Mouse (Mus musculus) forebrain, postnatal 0 days (tissue): ENCODE measurements at regions not wholly inside any gene's neighbourhood (a gene's known extent, or its start where the extent isn't known, plus 50 kb on each side); places are given as distances from the start of the nearest gene placed in this dataset.
"Not testable (repeated sequence)": the region's sequence is repeated elsewhere in the genome, so short reads cannot be mapped to it uniquely, and the experiment has no call there.

Experiments used
- ATAC-seq: fragments of 200-750 bp; cut with Nextera tagmentation; 2 replicates; pipeline ENCODE4 v1.8.0; 2017; ENCODE audit warnings: mild to moderate bottlenecking, moderate library complexity
- DNase-seq: peaks from one replicate; pipeline ENCODE4 v3.0.0-alpha.2; 2015
- H3K27ac ChIP-seq: fragments of 300-500 bp; sonication (generic); 2 replicates; pipeline ENCODE4 v1.5.1; 2014; ENCODE audit warnings: low read depth, mild to moderate bottlenecking, antibody characterized with exemption, low read length, moderate library complexity, mixed read lengths
- H3K27me3 ChIP-seq: fragments of 300-500 bp; sonication (generic); 2 replicates; pipeline ENCODE4 v1.6.1; 2014; ENCODE audit warnings: mild to moderate bottlenecking, low read length, mixed read lengths; ENCODE audit not compliant: insufficient read depth
- H3K36me3 ChIP-seq: fragments of 300-500 bp; sonication (generic); 2 replicates; pipeline ENCODE4 v1.6.1; 2014; ENCODE audit warnings: mild to moderate bottlenecking, moderate library complexity; ENCODE audit not compliant: insufficient read depth
- H3K4me1 ChIP-seq: fragments of 300-500 bp; sonication (generic); 2 replicates; pipeline ENCODE4 v1.6.1; 2014; ENCODE audit warnings: antibody characterized with exemption; ENCODE audit not compliant: insufficient read depth
- H3K4me2 ChIP-seq: fragments of 300-500 bp; sonication (generic); 2 replicates; pipeline ENCODE4 v1.6.1; 2014; ENCODE audit warnings: low read depth, mild to moderate bottlenecking, moderate library complexity
- H3K4me3 ChIP-seq: fragments of 300-500 bp; sonication (generic); 2 replicates; pipeline ENCODE4 v1.5.1; 2014; ENCODE audit warnings: low read depth, low read length, mixed read lengths
- H3K9ac ChIP-seq: fragments of 300-500 bp; sonication (generic); 2 replicates; pipeline ENCODE4 v1.6.1; 2014; ENCODE audit warnings: mild to moderate bottlenecking
- H3K9me3 ChIP-seq: fragments of 300-500 bp; sonication (generic); 2 replicates; pipeline ENCODE4 v1.6.1; 2016; ENCODE audit warnings: low read length
- CTCF ChIP-seq: sonication (generic); IDR thresholded peaks from 2 replicates; pipeline ENCODE4 v1.5.1; 2016; ENCODE audit warnings: antibody characterized with exemption, control low read depth, low read depth
- WGBS: fragments of 180-500 bp; shearing (Covaris S2); extraction: QIAGEN DNeasy Blood & Tissue Kit; methylation state at CpG from one replicate; pipeline ENCODE4 v1.1.7; 2014; 5-methylcytosine and 5-hydroxymethylcytosine counted together

GRCm38 (mm10) chr12:9744709-9745395, 174.9 kb downstream of the Osr1 start:
- no peak overlapping the region for H3K9ac ChIP-seq
- no peaks in the 10 kb centered on the region for H3K4me1 ChIP-seq
- WGBS: 79% methylated on average over 6 of the region's 6 CpGs
- no peaks in the 10 kb centered on the region for H3K36me3 ChIP-seq
- H3K4me2 ChIP-seq: no peak overlapping the region
- no peak for ATAC-seq
- no peak overlapping the region for H3K27ac ChIP-seq
- H3K27me3 ChIP-seq: no peaks in the 10 kb centered on the region
- no peak for TF ChIP-seq CTCF
- no peak overlapping the region for H3K4me3 ChIP-seq
- DNase-seq: no peak
- H3K9me3 ChIP-seq: no peaks in the 10 kb centered on the region

- Histone ChIP-seq H3K4me2 (no peak overlapping the region), H3K27ac (no peak overlapping the region), H3K9ac (no peak overlapping the region), H3K4me3 (no peak overlapping the region), H3K36me3 (no peaks in the 10 kb centered on the region), H3K9me3 (no peaks in the 10 kb centered on the region), H3K27me3 (no peaks in the 10 kb centered on the region), H3K4me1 (no peaks in the 10 kb centered on the region)
- WGBS: 89% methylated on average over 6 of the region's 6 CpGs
- no peak for ATAC-seq
- DNase-seq: no peak
- TF ChIP-seq CTCF: no peak
Measured at GRCm38 (mm10) chr12:9751261-9752078, 181.6 kb downstream of the Osr1 start.

GRCm38 (mm10) chr12:9752079-9752450, 182.1 kb downstream of the Osr1 start:
- no peaks in the 10 kb centered on the region for H3K27me3 ChIP-seq
- no peak overlapping the region for H3K4me3 ChIP-seq
- ATAC-seq (no peak), DNase-seq (no peak)
- H3K36me3 ChIP-seq: no peaks in the 10 kb centered on the region
- no peak for TF ChIP-seq CTCF
- H3K9ac ChIP-seq: no peak overlapping the region
- no peaks in the 10 kb centered on the region for H3K9me3 ChIP-seq
- H3K4me2 ChIP-seq: no peak overlapping the region
- no peaks in the 10 kb centered on the region for H3K4me1 ChIP-seq
- H3K27ac ChIP-seq: no peak overlapping the region
- 65% methylated on average over 6 of the region's 6 CpGs for WGBS

GRCm38 (mm10) chr12:9756411-9756810, 186.5 kb downstream of the Osr1 start:
- Histone ChIP-seq H3K9ac (no peak overlapping the region), H3K4me3 (no peak overlapping the region), H3K9me3 (no peaks in the 10 kb centered on the region), H3K27ac (no peak overlapping the region), H3K4me1 (peaks cover 3% of the 10 kb centered on the region; the same call in 1 of the 2 replicates), H3K36me3 (no peaks in the 10 kb centered on the region), H3K27me3 (no peaks in the 10 kb centered on the region), H3K4me2 (no peak overlapping the region)
- WGBS: 86% methylated on average over 1 of the region's 1 CpGs
- DNase-seq (no peak), ATAC-seq (no peak)
- TF ChIP-seq CTCF: no peak

- no peak overlapping the region for H3K27ac ChIP-seq
- H3K9me3 ChIP-seq: no peaks in the 10 kb centered on the region
- TF ChIP-seq CTCF: no peak
- H3K9ac ChIP-seq: no peak overlapping the region
- ATAC-seq (no peak), DNase-seq (no peak)
- H3K4me3 ChIP-seq: no peak overlapping the region
- WGBS: 71% methylated on average over 5 of the region's 5 CpGs
- no peak overlapping the region for H3K4me2 ChIP-seq
- H3K36me3 ChIP-seq: no peaks in the 10 kb centered on the region
- no peaks in the 10 kb centered on the region for H3K27me3 ChIP-seq
- peaks cover 3% of the 10 kb centered on the region; the same call in 1 of the 2 replicates for H3K4me1 ChIP-seq
Measured at GRCm38 (mm10) chr12:9760818-9761217, 190.9 kb downstream of the Osr1 start.

- WGBS: 66% methylated on average over 2 of the region's 2 CpGs
- not testable (repeated sequence) for H3K4me3 ChIP-seq, ATAC-seq, H3K27me3 ChIP-seq, H3K9me3 ChIP-seq, H3K9ac ChIP-seq, DNase-seq, H3K4me1 ChIP-seq, H3K27ac ChIP-seq, H3K4me2 ChIP-seq, H3K36me3 ChIP-seq
Measured at GRCm38 (mm10) chr12:9762291-9762811, 192.4 kb downstream of the Osr1 start.

- DNase-seq (no peak), ATAC-seq (no peak)
- H3K27me3 ChIP-seq: no peaks in the 10 kb centered on the region
- no peak for TF ChIP-seq CTCF
- no peak overlapping the region for H3K4me2 ChIP-seq
- no peak overlapping the region for H3K9ac ChIP-seq
- no peak overlapping the region for H3K4me3 ChIP-seq
- 91% methylated on average over 2 of the region's 2 CpGs for whole genome bisulfite sequencing
- no peaks in the 10 kb centered on the region for H3K9me3 ChIP-seq
- peaks cover 3% of the 10 kb centered on the region; the same call in 1 of the 2 replicates for H3K4me1 ChIP-seq
- H3K27ac ChIP-seq: no peak overlapping the region
- H3K36me3 ChIP-seq: no peaks in the 10 kb centered on the region
Measured at GRCm38 (mm10) chr12:9762842-9763241, 192.9 kb downstream of the Osr1 start.
